Mouse (Mus musculus) forebrain, embryonic 14.5 days (tissue): Measurements from ENCODE around the gene Prdm16. TPM values are rescaled to one million over a fixed set of nuclear protein-coding genes. Genes with fewer than 3 reads are reported as not detected.

ENCODE experiments used
- ATAC-seq: fragments of 200-750 bp; cut with Nextera tagmentation; 2 replicates; pipeline ENCODE4 v1.8.0; 2017; ENCODE audit warnings: mild to moderate bottlenecking, moderate library complexity
- DNase-seq: peaks from one replicate; pipeline ENCODE4 v3.0.0-alpha.2; 2015; ENCODE audit warnings: low spot score
- H3K27ac ChIP-seq: fragments of 300-500 bp; sonication (generic); 2 replicates; pipeline ENCODE4 v1.5.1; 2014; ENCODE audit warnings: low read depth, mild to moderate bottlenecking, control low read depth, low read length, moderate library complexity
- H3K27me3 ChIP-seq: fragments of 300-500 bp; sonication (generic); replicated peaks from 2 replicates; pipeline ENCODE4 v1.6.1; 2014; ENCODE audit warnings: low read length, control low read depth, mixed read lengths; ENCODE audit not compliant: control insufficient read depth, insufficient read depth
- H3K36me3 ChIP-seq: fragments of 300-500 bp; sonication (generic); 2 replicates; pipeline ENCODE4 v1.6.1; 2014; ENCODE audit warnings: low read length, control low read depth; ENCODE audit not compliant: control insufficient read depth, insufficient read depth
- H3K4me1 ChIP-seq: fragments of 300-500 bp; sonication (generic); 2 replicates; pipeline ENCODE4 v1.6.1; 2014; ENCODE audit warnings: antibody characterized with exemption, low read length, control low read depth; ENCODE audit not compliant: control insufficient read depth, insufficient read depth
- H3K4me2 ChIP-seq: fragments of 300-500 bp; sonication (generic); 2 replicates; pipeline ENCODE4 v1.6.1; 2014; ENCODE audit warnings: mild to moderate bottlenecking, control low read depth, low read length
- H3K4me3 ChIP-seq: fragments of 300-500 bp; sonication (generic); 2 replicates; pipeline ENCODE4 v1.5.1; 2014; ENCODE audit warnings: low read depth, low read length, control low read depth
- H3K9ac ChIP-seq: fragments of 300-500 bp; sonication (generic); 2 replicates; pipeline ENCODE4 v1.6.1; 2014; ENCODE audit warnings: mild to moderate bottlenecking, low read length, control low read depth, moderate library complexity
- H3K9me3 ChIP-seq: fragments of 300-500 bp; sonication (generic); replicated peaks from 2 replicates; pipeline ENCODE4 v1.6.1; 2016; ENCODE audit warnings: low read length, control low read depth, mixed read lengths; ENCODE audit not compliant: control insufficient read depth
- WGBS: fragments of 180-500 bp; shearing (Covaris S2); extraction: QIAGEN DNeasy Blood & Tissue Kit; methylation state at CpG from one replicate; pipeline ENCODE4 v1.1.7; 2014; 5-methylcytosine and 5-hydroxymethylcytosine counted together
- polyA plus RNA-seq: library from polyadenylated mRNA; unstranded; fragments of >200 nt; fragmentation: Nextera tagmentation; extraction: Ambion mirVana; gene quantifications from 2 replicates; pipeline ENCODE4 v1.2.1, GENCODE M21; 2014

Prdm16 gene
- polyA plus RNA-seq, 1 experiment from 2014 or later = 20.6 TPM

DNA sequence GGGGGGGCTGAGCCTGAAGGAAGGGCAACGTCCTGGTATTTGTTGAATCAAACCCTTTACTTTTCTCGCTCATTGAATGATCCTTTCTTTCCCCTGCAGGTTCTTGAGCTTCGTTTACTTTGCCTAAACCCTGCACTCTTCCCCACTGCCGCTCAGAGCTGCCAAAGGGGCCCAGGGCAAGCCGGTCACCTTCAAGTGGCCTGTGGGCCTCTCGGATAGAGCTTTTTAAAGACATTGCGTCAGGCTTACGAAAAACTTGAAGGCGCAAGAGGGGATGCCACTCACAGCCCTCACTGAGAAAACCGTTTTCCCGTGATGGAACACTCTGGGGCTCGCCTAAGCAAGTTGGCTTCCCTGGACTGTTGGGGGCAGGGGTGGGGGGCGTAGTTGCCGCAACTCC lies 50.9 kb downstream of the Prdm16 start:
- DNase-seq (peak; percentile 34), ATAC-seq (no peak)
- Histone ChIP-seq H3K27ac (peak overlapping the region; percentile 70), H3K9ac (no peak overlapping the region), H3K9me3 (no peaks in the 10 kb centered on the region), H3K4me2 (peak overlapping the region; percentile 7; the same call in 1 of the 2 replicates), H3K4me1 (peaks cover 68% of the 10 kb centered on the region), H3K36me3 (no peaks in the 10 kb centered on the region), H3K4me3 (no peak overlapping the region), H3K27me3 (no peaks in the 10 kb centered on the region)
- 26% methylated on average over 14 of the region's 14 CpGs for WGBS

DNA sequence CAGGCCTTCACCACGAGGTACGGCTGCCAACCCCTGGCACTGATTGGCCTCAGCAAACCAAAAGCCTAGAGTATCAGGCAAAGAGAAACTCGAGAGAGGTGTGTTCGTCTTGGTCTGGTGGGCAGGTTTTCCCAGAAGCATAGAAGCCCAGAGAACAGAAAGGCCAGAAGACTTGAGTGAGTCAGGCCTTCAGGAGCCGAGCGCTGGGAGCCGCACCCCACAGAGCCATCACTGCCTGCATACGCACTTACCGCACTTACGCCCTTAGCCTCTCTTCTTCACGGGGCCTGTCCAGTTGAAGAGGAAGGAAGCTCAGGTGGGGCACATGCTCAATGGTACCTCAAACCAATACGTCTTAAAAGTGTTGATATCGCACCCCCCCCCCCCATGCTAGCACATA lies 53.0 kb downstream of the Prdm16 start:
- WGBS = 73% methylated on average over 13 of the region's 13 CpGs
- no peak for ATAC-seq
- H3K4me3 ChIP-seq = no peak overlapping the region
- DNase-seq = no peak
- no peak overlapping the region for H3K9ac ChIP-seq
- H3K9me3 ChIP-seq = no peaks in the 10 kb centered on the region
- H3K27ac ChIP-seq = peak overlapping the region; percentile 83
- no peaks in the 10 kb centered on the region for H3K27me3 ChIP-seq
- H3K4me2 ChIP-seq = no peak overlapping the region
- H3K4me1 ChIP-seq = peaks cover 69% of the 10 kb centered on the region
- no peaks in the 10 kb centered on the region for H3K36me3 ChIP-seq

DNA sequence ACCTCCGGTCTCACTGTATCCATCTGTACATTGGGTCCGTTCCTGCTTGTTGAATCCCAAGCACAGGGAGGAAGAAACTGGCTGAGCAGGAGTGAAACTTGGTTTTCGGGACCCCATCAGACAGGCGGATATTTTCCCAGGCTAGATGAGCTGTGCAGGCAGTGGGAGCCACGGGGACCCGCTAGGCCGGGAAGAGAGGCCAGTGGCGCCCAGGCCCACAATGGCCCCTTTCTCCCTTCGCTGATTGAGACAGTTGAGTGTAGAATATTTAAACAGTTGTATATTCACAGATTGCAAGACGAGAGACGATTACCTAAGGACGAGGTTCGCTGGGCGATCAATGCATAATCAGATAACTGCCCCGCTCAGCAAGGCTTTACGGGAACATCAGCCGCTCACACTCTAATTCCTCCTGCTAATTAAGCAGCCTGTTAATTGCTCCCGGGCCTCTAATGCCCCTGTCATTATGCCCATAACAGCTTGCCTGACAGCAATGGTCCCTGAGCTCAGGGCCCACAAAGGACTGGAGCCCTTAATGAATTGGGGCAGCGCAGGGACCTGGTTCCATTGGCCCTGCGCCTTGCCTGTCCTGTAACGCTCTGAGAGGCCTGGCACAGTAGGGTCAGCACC lies 54.0 kb downstream of the Prdm16 start:
- Histone ChIP-seq H3K4me1 (peaks cover 63% of the 10 kb centered on the region), H3K27me3 (no peaks in the 10 kb centered on the region), H3K4me2 (no peak overlapping the region), H3K4me3 (no peak overlapping the region), H3K9ac (no peak overlapping the region), H3K27ac (peak overlapping the region; percentile 83), H3K36me3 (no peaks in the 10 kb centered on the region), H3K9me3 (no peaks in the 10 kb centered on the region)
- DNase-seq = peak; percentile 94
- ATAC-seq = peak; percentile 89
- WGBS = 13% methylated on average over 21 of the region's 21 CpGs

DNA sequence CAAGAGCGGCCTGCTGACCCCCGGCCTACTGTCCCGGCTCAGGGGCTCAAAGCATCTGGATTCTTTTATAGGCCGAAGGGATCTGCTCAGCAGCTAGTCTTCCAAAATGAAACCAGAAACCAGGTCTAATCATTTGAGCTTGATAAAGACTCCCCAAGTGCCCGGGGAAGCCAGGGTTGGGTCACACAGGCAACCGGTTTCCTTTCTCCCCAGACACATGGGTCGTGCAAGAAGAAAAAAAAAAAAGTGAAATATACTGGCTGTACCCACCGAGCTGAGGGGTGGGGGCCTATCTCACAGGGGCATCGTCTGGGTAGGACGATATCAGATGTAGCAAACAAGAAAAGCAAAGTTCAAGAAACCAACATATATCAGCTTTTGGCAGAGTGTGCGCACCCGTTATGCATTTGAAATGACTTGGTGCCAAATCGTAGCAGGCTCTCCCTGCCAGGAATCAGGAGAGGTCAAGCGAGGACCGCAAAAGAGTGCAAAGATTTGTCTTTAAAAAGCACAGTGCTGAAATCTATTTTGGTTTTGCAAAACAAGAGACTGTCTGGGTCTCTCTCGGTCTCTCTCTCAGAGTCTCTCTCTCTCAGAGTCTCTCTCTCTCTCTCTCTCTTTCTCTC lies 55.3 kb downstream of the Prdm16 start:
- ATAC-seq = no peak
- peaks cover 51% of the 10 kb centered on the region for H3K4me1 ChIP-seq
- no peaks in the 10 kb centered on the region for H3K36me3 ChIP-seq
- H3K9me3 ChIP-seq = no peaks in the 10 kb centered on the region
- no peak overlapping the region for H3K4me3 ChIP-seq
- no peak for DNase-seq
- H3K27ac ChIP-seq = peak overlapping the region; percentile 83
- 61% methylated on average over 16 of the region's 16 CpGs for WGBS
- no peaks in the 10 kb centered on the region for H3K27me3 ChIP-seq
- H3K4me2 ChIP-seq = no peak overlapping the region
- no peak overlapping the region for H3K9ac ChIP-seq

DNA sequence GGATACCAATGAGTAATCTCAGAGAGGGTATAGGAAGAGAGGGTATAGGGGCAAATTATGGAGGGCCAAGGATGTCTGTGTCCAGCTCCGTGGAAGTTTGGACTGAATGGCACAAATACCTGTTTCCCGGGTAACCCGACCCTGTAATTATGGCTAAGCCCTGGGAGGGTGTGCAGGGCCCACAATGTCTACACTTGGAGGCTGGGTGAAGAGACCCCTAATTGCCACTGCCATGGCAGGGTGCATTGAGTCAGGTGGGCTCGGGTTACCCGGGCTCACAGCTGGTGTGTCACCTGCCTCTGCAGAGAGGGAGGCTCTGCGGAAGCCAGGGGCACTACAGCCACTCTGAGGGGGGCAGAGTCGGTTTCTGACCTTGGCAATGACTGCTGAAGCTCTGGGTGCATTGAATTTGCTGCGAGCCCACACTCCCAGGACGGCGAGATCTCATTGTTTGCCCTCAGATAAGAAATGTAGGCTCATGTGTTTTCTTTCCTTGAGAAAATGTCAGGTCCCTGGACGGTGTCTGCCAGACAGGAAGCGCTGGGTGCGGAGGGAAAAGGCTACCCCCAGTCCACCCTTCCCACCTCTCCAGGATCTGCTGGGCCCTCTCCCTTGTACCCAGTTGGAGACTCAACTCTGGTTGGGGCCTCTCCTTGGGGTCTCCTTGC lies 62.3 kb downstream of the Prdm16 start:
- Histone ChIP-seq H3K27ac (no peak overlapping the region), H3K4me1 (peaks cover 27% of the 10 kb centered on the region), H3K9ac (no peak overlapping the region), H3K9me3 (no peaks in the 10 kb centered on the region), H3K36me3 (no peaks in the 10 kb centered on the region), H3K4me3 (no peak overlapping the region), H3K27me3 (no peaks in the 10 kb centered on the region), H3K4me2 (no peak overlapping the region)
- ATAC-seq (no peak), DNase-seq (no peak)
- WGBS = 58% methylated on average over 13 of the region's 13 CpGs

DNA sequence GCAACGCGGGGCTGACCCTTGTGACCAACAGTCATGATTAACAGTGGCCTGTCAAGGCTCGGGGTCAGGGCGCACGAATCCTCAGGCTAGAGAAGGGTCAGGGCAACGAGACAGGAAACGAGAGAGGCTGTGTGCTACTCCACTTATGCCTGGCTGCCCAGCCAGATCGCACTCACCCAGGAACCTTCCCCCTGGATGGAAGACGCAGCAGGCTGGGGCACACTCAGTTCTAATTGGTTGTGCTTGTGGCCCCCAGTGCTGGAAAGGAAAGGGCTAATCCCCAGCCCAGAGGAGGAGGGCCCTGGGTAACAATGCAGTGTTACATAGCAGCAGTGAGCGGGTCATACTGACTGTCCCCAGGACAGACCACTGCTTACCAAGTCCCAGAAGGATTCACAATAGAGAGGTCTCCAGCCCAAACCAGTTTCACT lies 66.2 kb downstream of the Prdm16 start:
- peak; percentile 30; the same call in 1 of the 2 replicates for ATAC-seq
- DNase-seq = peak; percentile 30
- H3K4me1 ChIP-seq = peaks cover 42% of the 10 kb centered on the region
- no peak overlapping the region for H3K4me2 ChIP-seq
- no peaks in the 10 kb centered on the region for H3K9me3 ChIP-seq
- H3K9ac ChIP-seq = no peak overlapping the region; the same call in 1 of the 2 replicates
- H3K36me3 ChIP-seq = no peaks in the 10 kb centered on the region
- H3K27ac ChIP-seq = peak overlapping the region; percentile 2; the same call in 1 of the 2 replicates
- 12% methylated on average over 10 of the region's 10 CpGs for WGBS
- H3K4me3 ChIP-seq = no peak overlapping the region
- H3K27me3 ChIP-seq = no peaks in the 10 kb centered on the region

DNA sequence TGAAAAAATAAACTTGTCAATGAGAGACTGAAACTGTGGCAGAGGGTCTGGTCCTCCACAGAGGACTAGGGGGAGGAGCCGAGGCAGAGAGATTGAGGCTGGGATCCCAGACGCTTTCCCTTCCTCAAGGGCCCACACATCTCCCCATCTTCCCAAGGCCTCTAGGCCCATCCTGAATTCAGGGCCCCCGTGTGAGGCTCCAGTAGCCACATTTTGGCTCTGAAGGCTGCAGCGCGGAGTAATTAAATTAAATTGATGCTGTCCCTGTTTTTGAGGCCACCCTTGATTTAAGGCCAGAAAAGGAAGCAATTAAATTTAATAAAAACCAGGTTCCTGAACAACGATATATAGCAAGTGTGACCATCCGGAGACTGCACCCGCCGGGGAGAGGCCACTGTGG lies 66.8 kb downstream of the Prdm16 start:
- H3K4me1 ChIP-seq = peaks cover 42% of the 10 kb centered on the region
- no peak overlapping the region for H3K27ac ChIP-seq
- H3K27me3 ChIP-seq = no peaks in the 10 kb centered on the region
- ATAC-seq (no peak), DNase-seq (no peak)
- WGBS = 39% methylated on average over 9 of the region's 9 CpGs
- H3K9me3 ChIP-seq = no peaks in the 10 kb centered on the region
- no peak overlapping the region for H3K4me2 ChIP-seq
- no peak overlapping the region for H3K4me3 ChIP-seq
- no peak overlapping the region for H3K9ac ChIP-seq
- no peaks in the 10 kb centered on the region for H3K36me3 ChIP-seq

DNA sequence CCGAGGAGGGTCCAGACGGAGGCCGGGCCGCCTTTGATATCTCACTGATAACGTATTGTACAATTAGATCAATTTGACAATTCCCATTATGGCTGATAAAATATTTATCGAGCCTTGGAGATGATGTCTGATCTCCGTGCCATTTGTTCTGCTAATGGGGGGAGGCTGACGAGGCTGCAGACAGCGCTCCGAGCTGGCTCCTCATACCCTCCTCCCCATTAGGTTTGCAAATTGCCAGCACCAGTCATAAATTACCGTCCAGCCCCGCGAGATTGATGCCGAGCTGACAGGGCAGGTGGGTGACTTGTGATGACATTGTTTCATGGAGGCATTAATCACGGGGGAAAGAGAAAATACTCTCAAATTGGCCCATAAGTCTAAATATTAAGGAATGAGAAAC lies 67.9 kb downstream of the Prdm16 start:
- Histone ChIP-seq H3K9me3 (no peaks in the 10 kb centered on the region), H3K9ac (peak overlapping the region; percentile 21; the same call in 1 of the 2 replicates), H3K4me1 (peaks cover 37% of the 10 kb centered on the region), H3K36me3 (no peaks in the 10 kb centered on the region), H3K27me3 (no peaks in the 10 kb centered on the region), H3K4me3 (no peak overlapping the region), H3K4me2 (peak overlapping the region; percentile 27; the same call in 1 of the 2 replicates), H3K27ac (no peak overlapping the region)
- ATAC-seq = 0 out of 2 replicates have a peak, but pooled peaks have one; percentile 36
- DNase-seq = peak; percentile 37
- 23% methylated on average over 15 of the region's 15 CpGs for WGBS
